Mouse (Mus musculus): ENCODE measurements around the gene Tor2a. TPM values are rescaled to one million over a fixed set of nuclear protein-coding genes. Genes with fewer than 3 reads are reported as not detected.

Tor2a gene
- 68.5 and 71.7 TPM in 2 replicates for polyA plus RNA-seq (2015; fragmentation: Nextera tagmentation; extraction: Ambion mirVana)

GRCm38 (mm10) chr2:32757056-32757845 lies at the start of gene Tor2a:
Tor2a (plus strand) TSS chr2:32757234.
- Histone ChIP-seq H3K9ac (peak within 1 kb of the TSS; percentile 86), H3K4me3 (peak within 1 kb of the TSS; percentile 77), H3K27ac (peak within 1 kb of the TSS; percentile 95), H3K36me3 (peaks cover 46% of the 10 kb centered on the region), H3K27me3 (no peaks in the 10 kb centered on the region), H3K9me3 (no peaks in the 10 kb centered on the region), H3K4me2 (peak within 1 kb of the TSS; percentile 50), H3K4me1 (peaks cover 12% of the 10 kb centered on the region)
- under 1% methylated on average over 65 of the region's 66 CpGs for WGBS
- ATAC-seq (ENCODE audit: insufficient number of reproducible peaks, low FRiP score, low TSS enrichment, low read depth): peak; percentile 90

GRCm38 (mm10) chr2:32708643-32709042 lies 48.4 kb upstream of the Tor2a start:
- no peak for ATAC-seq (ENCODE audit: insufficient number of reproducible peaks, low FRiP score, low TSS enrichment, low read depth)
- Histone ChIP-seq H3K4me2 (no peak overlapping the region), H3K27me3 (no peaks in the 10 kb centered on the region), H3K27ac (no peak overlapping the region), H3K9ac (no peak overlapping the region), H3K4me1 (peaks cover 15% of the 10 kb centered on the region), H3K4me3 (no peak overlapping the region), H3K9me3 (no peaks in the 10 kb centered on the region), H3K36me3 (peaks cover 74% of the 10 kb centered on the region)
- 35% methylated on average over 3 of the region's 3 CpGs for WGBS

- Histone ChIP-seq H3K9me3 (no peaks in the 10 kb centered on the region), H3K4me1 (peaks cover 25% of the 10 kb centered on the region), H3K4me3 (no peak overlapping the region), H3K36me3 (peaks cover 64% of the 10 kb centered on the region), H3K27ac (no peak overlapping the region), H3K4me2 (no peak overlapping the region), H3K9ac (no peak overlapping the region), H3K27me3 (no peaks in the 10 kb centered on the region)
- ATAC-seq (ENCODE audit: insufficient number of reproducible peaks, low FRiP score, low TSS enrichment, low read depth): no peak
- WGBS: 91% methylated on average over 20 of the region's 20 CpGs
Observed at GRCm38 (mm10) chr2:32709521-32710137, 47.4 kb upstream of the Tor2a start.

- H3K27me3 ChIP-seq: no peaks in the 10 kb centered on the region
- H3K4me2 ChIP-seq: no peak overlapping the region
- no peak overlapping the region for H3K9ac ChIP-seq
- peaks cover 56% of the 10 kb centered on the region for H3K36me3 ChIP-seq
- ATAC-seq (ENCODE audit: insufficient number of reproducible peaks, low FRiP score, low TSS enrichment, low read depth): no peak
- H3K9me3 ChIP-seq: no peaks in the 10 kb centered on the region
- 86% methylated on average over 5 of the region's 5 CpGs for WGBS
- H3K4me1 ChIP-seq: peaks cover 33% of the 10 kb centered on the region
- H3K27ac ChIP-seq: no peak overlapping the region
- no peak overlapping the region for H3K4me3 ChIP-seq
Observed at GRCm38 (mm10) chr2:32710425-32710824, 46.6 kb upstream of the Tor2a start.

GRCm38 (mm10) chr2:32711301-32712056 lies 45.6 kb upstream of the Tor2a start:
- Histone ChIP-seq H3K4me2 (peak overlapping the region; percentile 81), H3K9ac (peak overlapping the region; percentile 82), H3K36me3 (peaks cover 45% of the 10 kb centered on the region), H3K4me3 (peak overlapping the region; percentile 91), H3K27ac (peak overlapping the region; percentile 99), H3K27me3 (no peaks in the 10 kb centered on the region), H3K9me3 (no peaks in the 10 kb centered on the region), H3K4me1 (peaks cover 33% of the 10 kb centered on the region)
- 26% methylated on average over 9 of the region's 9 CpGs for WGBS
- ATAC-seq (ENCODE audit: insufficient number of reproducible peaks, low FRiP score, low TSS enrichment, low read depth): no peak

- H3K27ac ChIP-seq: peak overlapping the region; percentile 99
- peak overlapping the region; percentile 82 for H3K9ac ChIP-seq
- H3K4me3 ChIP-seq: peak overlapping the region; percentile 91
- peak overlapping the region; percentile 81 for H3K4me2 ChIP-seq
- H3K27me3 ChIP-seq: no peaks in the 10 kb centered on the region
- peaks cover 33% of the 10 kb centered on the region for H3K4me1 ChIP-seq
- under 1% methylated on average over 41 of the region's 41 CpGs for WGBS
- peak; percentile 59 for ATAC-seq (ENCODE audit: insufficient number of reproducible peaks, low FRiP score, low TSS enrichment, low read depth)
- no peaks in the 10 kb centered on the region for H3K9me3 ChIP-seq
- H3K36me3 ChIP-seq: peaks cover 39% of the 10 kb centered on the region
Observed at GRCm38 (mm10) chr2:32712108-32712551, 44.9 kb upstream of the Tor2a start.

GRCm38 (mm10) chr2:32712586-32712933 lies 44.5 kb upstream of the Tor2a start:
- peak overlapping the region; percentile 91 for H3K4me3 ChIP-seq
- peak; percentile 86 for ATAC-seq (ENCODE audit: insufficient number of reproducible peaks, low FRiP score, low TSS enrichment, low read depth)
- WGBS: 0% methylated on average over 39 of the region's 44 CpGs

GRCm38 (mm10) chr2:32712934-32713817 lies 43.9 kb upstream of the Tor2a start, which contains the start of gene Cdk9:
Cdk9 (minus strand) TSS chr2:32713076.
- under 1% methylated on average over 43 of the region's 79 CpGs for WGBS
- no peaks in the 10 kb centered on the region for H3K27me3 ChIP-seq
- peak within 1 kb of the TSS; percentile 91 for H3K4me3 ChIP-seq
- H3K36me3 ChIP-seq: peaks cover 30% of the 10 kb centered on the region
- H3K9ac ChIP-seq: peak within 1 kb of the TSS; percentile 82
- peak within 1 kb of the TSS; percentile 81 for H3K4me2 ChIP-seq
- peaks cover 33% of the 10 kb centered on the region for H3K4me1 ChIP-seq
- peak; percentile 88 for ATAC-seq (ENCODE audit: insufficient number of reproducible peaks, low FRiP score, low TSS enrichment, low read depth)
- H3K9me3 ChIP-seq: no peaks in the 10 kb centered on the region
- peak within 1 kb of the TSS; percentile 99 for H3K27ac ChIP-seq

More at GRCm38 (mm10) chr2:32712586-32712933, 44.5 kb upstream of the Tor2a start:
- H3K36me3 ChIP-seq: peaks cover 36% of the 10 kb centered on the region
- peak overlapping the region; percentile 81 for H3K4me2 ChIP-seq
- H3K9me3 ChIP-seq: no peaks in the 10 kb centered on the region
- peaks cover 33% of the 10 kb centered on the region for H3K4me1 ChIP-seq
- peak overlapping the region; percentile 82 for H3K9ac ChIP-seq
- H3K27me3 ChIP-seq: no peaks in the 10 kb centered on the region
- H3K27ac ChIP-seq: peak overlapping the region; percentile 99

GRCm38 (mm10) chr2:32714117-32714986 lies 42.7 kb upstream of the Tor2a start:
- ATAC-seq (ENCODE audit: insufficient number of reproducible peaks, low FRiP score, low TSS enrichment, low read depth): no peak
- H3K4me1 ChIP-seq: peaks cover 32% of the 10 kb centered on the region
- no peak overlapping the region for H3K4me3 ChIP-seq
- no peaks in the 10 kb centered on the region for H3K27me3 ChIP-seq
- H3K36me3 ChIP-seq: peaks cover 20% of the 10 kb centered on the region
- peak overlapping the region; percentile 99 for H3K27ac ChIP-seq
- H3K4me2 ChIP-seq: peak overlapping the region; percentile 81; the same call in 1 of the 2 replicates
- no peaks in the 10 kb centered on the region for H3K9me3 ChIP-seq
- WGBS: 48% methylated on average over 11 of the region's 11 CpGs
- H3K9ac ChIP-seq: no peak overlapping the region

- Histone ChIP-seq H3K4me2 (no peak overlapping the region), H3K4me1 (peaks cover 32% of the 10 kb centered on the region), H3K27ac (peak overlapping the region; percentile 54), H3K9me3 (no peaks in the 10 kb centered on the region), H3K27me3 (no peaks in the 10 kb centered on the region), H3K4me3 (no peak overlapping the region), H3K36me3 (peaks cover 13% of the 10 kb centered on the region), H3K9ac (no peak overlapping the region)
- WGBS: 55% methylated on average over 4 of the region's 4 CpGs
- no peak for ATAC-seq (ENCODE audit: insufficient number of reproducible peaks, low FRiP score, low TSS enrichment, low read depth)
Observed at GRCm38 (mm10) chr2:32714987-32715425, 42.0 kb upstream of the Tor2a start.
